Mouse (Mus musculus) heart, postnatal 0 days (tissue): ENCODE results near the gene 1810049J17Rik.

Source experiments
- CTCF ChIP-seq: IDR thresholded peaks from 2 replicates; pipeline ENCODE4 v1.5.1; 2016; ENCODE audit warnings: antibody characterized with exemption, control low read depth, low read depth
- EP300 ChIP-seq: IDR thresholded peaks from 2 replicates; pipeline ENCODE4 v1.6.1; 2016; ENCODE audit warnings: antibody characterized with exemption, low read depth

DNA sequence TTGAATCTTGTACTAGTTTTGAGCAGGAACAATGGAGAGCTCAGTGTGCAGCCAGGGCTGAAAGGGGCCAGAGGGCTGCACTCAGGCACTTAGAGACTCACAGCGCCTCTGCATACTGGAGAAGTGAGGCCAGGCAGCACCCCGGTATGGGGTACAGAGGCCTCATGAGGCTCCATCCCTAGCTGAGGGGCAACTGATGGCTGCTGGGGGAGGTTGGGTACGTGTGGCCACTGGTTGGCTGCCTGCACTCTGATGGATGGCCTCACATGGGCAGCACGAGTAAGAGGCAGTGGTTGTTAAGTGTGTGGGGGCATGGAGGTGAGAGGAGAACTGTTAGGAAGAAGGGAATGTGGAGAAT lies 19.7 kb upstream of the 1810049J17Rik start:
- TF ChIP-seq EP300: no peak
- TF ChIP-seq CTCF: no peak
